Mouse (Mus musculus): ENCODE measurements around the gene Ric1. TPM values are rescaled to one million over a fixed set of nuclear protein-coding genes. Genes with fewer than 3 reads are reported as not detected.
A peak's percentile ranks its signal among the peaks of the same experiment; 100 is the strongest.

The Ric1 gene
- total and polyA plus RNA-seq, 3 experiments: 13.5 to 59.1 (median 50.5) TPM

GRCm38 (mm10) chr19:29648550-29648914 lies 126.5 kb downstream of the Ric1 start:
- no peak for ATAC-seq (ENCODE audit: extremely low read depth, insufficient number of reproducible peaks, low FRiP score, poor library complexity, severe bottlenecking)
- Histone ChIP-seq H3K9me3 (replicated peaks) (no peaks in the 10 kb centered on the region), H3K4me3 (ENCODE audit: low read depth, low read length) (peak overlapping the region; percentile 96; the same call in 1 of the 2 replicates), H3K36me3 (replicated peaks) (peaks cover 22% of the 10 kb centered on the region), H3K4me1 (ENCODE audit: insufficient read depth, low read depth, low read length) (peaks cover 19% of the 10 kb centered on the region), H3K27me3 (ENCODE audit: insufficient read depth, low read length) (peaks cover 13% of the 10 kb centered on the region)
- TF ChIP-seq POLR2AphosphoS5 (IDR thresholded peaks at IDR 0.05; ENCODE audit: insufficient replicate concordance, low read depth, low read length) (no peak), CTCF (IDR thresholded peaks at IDR 0.05; ENCODE audit: low read depth, low read length) (no peak), GATA1 (IDR thresholded peaks at IDR 0.05; ENCODE audit: borderline replicate concordance, low read length) (no peak), GATA2 (IDR thresholded peaks at IDR 0.05; ENCODE audit: borderline replicate concordance, low read depth, low read length) (no peak), TAL1 (conservative IDR thresholded peaks at IDR 0.05; ENCODE audit: low read depth, low read length) (no peak)
- DNase-seq (ENCODE audit: low spot score): no peak

GRCm38 (mm10) chr19:29649683-29650082 lies 127.6 kb downstream of the Ric1 start:
- TF ChIP-seq CTCF (IDR thresholded peaks at IDR 0.05; ENCODE audit: low read depth, low read length): no peak
- TF ChIP-seq GATA1 (IDR thresholded peaks at IDR 0.05; ENCODE audit: borderline replicate concordance, low read length): no peak
- TF ChIP-seq GATA2 (IDR thresholded peaks at IDR 0.05; ENCODE audit: borderline replicate concordance, low read depth, low read length): no peak
- TF ChIP-seq TAL1 (conservative IDR thresholded peaks at IDR 0.05; ENCODE audit: low read depth, low read length): no peak
- no peak for TF ChIP-seq POLR2AphosphoS5 (IDR thresholded peaks at IDR 0.05; ENCODE audit: insufficient replicate concordance, low read depth, low read length)
- H3K4me3 ChIP-seq (ENCODE audit: low read depth, low read length): no peak overlapping the region
- no peak for DNase-seq (ENCODE audit: low spot score)
- H3K9me3 ChIP-seq (replicated peaks): no peaks in the 10 kb centered on the region
- H3K36me3 ChIP-seq (replicated peaks): peaks cover 17% of the 10 kb centered on the region
- no peak for ATAC-seq (ENCODE audit: extremely low read depth, insufficient number of reproducible peaks, low FRiP score, poor library complexity, severe bottlenecking)
- H3K4me1 ChIP-seq (ENCODE audit: insufficient read depth, low read depth, low read length): peaks cover 19% of the 10 kb centered on the region
- H3K27me3 ChIP-seq (ENCODE audit: insufficient read depth, low read length): peaks cover 20% of the 10 kb centered on the region

GRCm38 (mm10) chr19:29653768-29654265 lies 131.7 kb downstream of the Ric1 start:
- no peak for TF ChIP-seq GATA2 (IDR thresholded peaks at IDR 0.05; ENCODE audit: borderline replicate concordance, low read depth, low read length)
- TF ChIP-seq TAL1 (conservative IDR thresholded peaks at IDR 0.05; ENCODE audit: low read depth, low read length): no peak
- TF ChIP-seq POLR2AphosphoS5 (IDR thresholded peaks at IDR 0.05; ENCODE audit: insufficient replicate concordance, low read depth, low read length): no peak
- TF ChIP-seq GATA1 (IDR thresholded peaks at IDR 0.05; ENCODE audit: borderline replicate concordance, low read length): no peak
- no peak for TF ChIP-seq CTCF (IDR thresholded peaks at IDR 0.05; ENCODE audit: low read depth, low read length)

DNA sequence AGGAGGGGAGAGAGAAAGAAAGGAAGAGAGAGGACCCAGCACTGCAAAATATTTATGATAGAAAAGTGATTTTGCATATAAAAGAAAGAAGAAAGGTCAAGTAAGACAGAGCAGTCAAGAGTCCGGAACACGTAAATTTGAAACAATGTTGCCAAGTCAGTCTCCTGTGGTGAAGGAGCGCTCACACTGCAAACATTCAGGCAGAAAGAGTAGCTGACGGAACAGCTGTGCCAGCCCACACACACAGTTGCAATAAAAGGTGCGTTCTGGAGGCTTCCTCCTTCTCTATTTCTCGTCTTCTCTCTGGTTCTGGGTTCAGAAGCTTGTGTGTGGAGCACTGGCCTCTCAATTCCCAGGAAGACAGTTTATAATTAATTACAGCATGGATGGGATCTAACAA lies 133.1 kb downstream of the Ric1 start:
- H3K27me3 ChIP-seq (ENCODE audit: insufficient read depth, low read length): peaks cover 51% of the 10 kb centered on the region
- no peaks in the 10 kb centered on the region for H3K4me1 ChIP-seq (ENCODE audit: insufficient read depth, low read depth, low read length)
- no peak for DNase-seq (ENCODE audit: low spot score)
- no peak for ATAC-seq (ENCODE audit: extremely low read depth, insufficient number of reproducible peaks, low FRiP score, poor library complexity, severe bottlenecking)
- no peaks in the 10 kb centered on the region for H3K9me3 ChIP-seq (replicated peaks)
- H3K36me3 ChIP-seq (replicated peaks): no peaks in the 10 kb centered on the region
- TF ChIP-seq CTCF (IDR thresholded peaks at IDR 0.05; ENCODE audit: low read depth, low read length) (no peak), GATA2 (IDR thresholded peaks at IDR 0.05; ENCODE audit: borderline replicate concordance, low read depth, low read length) (no peak), GATA1 (IDR thresholded peaks at IDR 0.05; ENCODE audit: borderline replicate concordance, low read length) (no peak), TAL1 (conservative IDR thresholded peaks at IDR 0.05; ENCODE audit: low read depth, low read length) (no peak), POLR2AphosphoS5 (IDR thresholded peaks at IDR 0.05; ENCODE audit: insufficient replicate concordance, low read depth, low read length) (no peak)
- H3K4me3 ChIP-seq (ENCODE audit: low read depth, low read length): no peak overlapping the region

More at GRCm38 (mm10) chr19:29653768-29654265, 131.7 kb downstream of the Ric1 start:
- Histone ChIP-seq H3K4me1 (ENCODE audit: insufficient read depth, low read depth, low read length) (peaks cover 8% of the 10 kb centered on the region; the same call in 1 of the 2 replicates), H3K9me3 (replicated peaks) (no peaks in the 10 kb centered on the region), H3K27me3 (ENCODE audit: insufficient read depth, low read length) (peaks cover 43% of the 10 kb centered on the region), H3K36me3 (replicated peaks) (no peaks in the 10 kb centered on the region), H3K4me3 (ENCODE audit: low read depth, low read length) (no peak overlapping the region)
- ATAC-seq (ENCODE audit: extremely low read depth, insufficient number of reproducible peaks, low FRiP score, poor library complexity, severe bottlenecking) (no peak), DNase-seq (ENCODE audit: low spot score) (no peak)

- peaks cover 51% of the 10 kb centered on the region for H3K27me3 ChIP-seq (ENCODE audit: insufficient read depth, low read length)
- no peak overlapping the region for H3K4me3 ChIP-seq (ENCODE audit: low read depth, low read length)
- no peak for ATAC-seq (ENCODE audit: extremely low read depth, insufficient number of reproducible peaks, low FRiP score, poor library complexity, severe bottlenecking)
- TF ChIP-seq GATA2 (IDR thresholded peaks at IDR 0.05; ENCODE audit: borderline replicate concordance, low read depth, low read length): no peak
- no peak for TF ChIP-seq GATA1 (IDR thresholded peaks at IDR 0.05; ENCODE audit: borderline replicate concordance, low read length)
- no peak for TF ChIP-seq CTCF (IDR thresholded peaks at IDR 0.05; ENCODE audit: low read depth, low read length)
- no peak for TF ChIP-seq POLR2AphosphoS5 (IDR thresholded peaks at IDR 0.05; ENCODE audit: insufficient replicate concordance, low read depth, low read length)
- TF ChIP-seq TAL1 (conservative IDR thresholded peaks at IDR 0.05; ENCODE audit: low read depth, low read length): no peak
- no peaks in the 10 kb centered on the region for H3K36me3 ChIP-seq (replicated peaks)
- H3K9me3 ChIP-seq (replicated peaks): no peaks in the 10 kb centered on the region
- no peak for DNase-seq (ENCODE audit: low spot score)
- no peaks in the 10 kb centered on the region for H3K4me1 ChIP-seq (ENCODE audit: insufficient read depth, low read depth, low read length)
Measured at GRCm38 (mm10) chr19:29656029-29656428, 133.9 kb downstream of the Ric1 start.

Other genes starting within 250 kb of the Ric1 start
- 1.1 TPM in 1 of 2 replicates, not detected in the other for gene Insl6, start 196.9 kb upstream of the Ric1 start, total RNA-seq (2014; fragmentation: Nextera tagmentation)
- 4.2 and 4.8 TPM in 2 replicates for gene Insl6, start 196.9 kb upstream of the Ric1 start, total RNA-seq (2017)
- 0.17 and 0.35 TPM in 2 replicates for gene Insl6, start 196.9 kb upstream of the Ric1 start, polyA plus RNA-seq (2012)
- gene Rln1, start 187.6 kb upstream of the Ric1 start, total RNA-seq (2014; fragmentation: Nextera tagmentation): not detected in 2 replicates
- 0.06 and 0.11 TPM in 2 replicates for gene Rln1, start 187.6 kb upstream of the Ric1 start, total RNA-seq (2017)
- gene Rln1, start 187.6 kb upstream of the Ric1 start, polyA plus RNA-seq (2012): not detected in 2 replicates
- gene Plgrkt, start 154.9 kb upstream of the Ric1 start, total RNA-seq (2014; fragmentation: Nextera tagmentation): 179 and 190 TPM in 2 replicates
- 439 and 475 TPM in 2 replicates for gene Plgrkt, start 154.9 kb upstream of the Ric1 start, total RNA-seq (2017)
- 38.2 and 39.8 TPM in 2 replicates for gene Plgrkt, start 154.9 kb upstream of the Ric1 start, polyA plus RNA-seq (2012)
- gene Cd274, start 154.8 kb upstream of the Ric1 start, total RNA-seq (2014; fragmentation: Nextera tagmentation): 15.1 and 18.4 TPM in 2 replicates
- 37.1 and 40.8 TPM in 2 replicates for gene Cd274, start 154.8 kb upstream of the Ric1 start, total RNA-seq (2017)
- gene Cd274, start 154.8 kb upstream of the Ric1 start, polyA plus RNA-seq (2012): 0.29 and 0.56 TPM in 2 replicates
- 2.0 and 2.5 TPM in 2 replicates for gene Pdcd1lg2, start 111.4 kb upstream of the Ric1 start, total RNA-seq (2014; fragmentation: Nextera tagmentation)
- gene Pdcd1lg2, start 111.4 kb upstream of the Ric1 start, total RNA-seq (2017): 8.8 and 10.5 TPM in 2 replicates
- 0.10 and 0.16 TPM in 2 replicates for gene Pdcd1lg2, start 111.4 kb upstream of the Ric1 start, polyA plus RNA-seq (2012)
- 19.3 and 22.4 TPM in 2 replicates for gene Ermp1, start 126.1 kb downstream of the Ric1 start, total RNA-seq (2014; fragmentation: Nextera tagmentation)
- gene Ermp1, start 126.1 kb downstream of the Ric1 start, total RNA-seq (2017): 22.6 and 22.8 TPM in 2 replicates
- 11.4 and 14.2 TPM in 2 replicates for gene Ermp1, start 126.1 kb downstream of the Ric1 start, polyA plus RNA-seq (2012)
- gene Mlana, start 175.5 kb downstream of the Ric1 start, total RNA-seq (2014; fragmentation: Nextera tagmentation): not detected in 2 replicates
- 0.46 TPM in 1 of 2 replicates, not detected in the other for gene Mlana, start 175.5 kb downstream of the Ric1 start, total RNA-seq (2017)
- not detected in 2 replicates for gene Mlana, start 175.5 kb downstream of the Ric1 start, polyA plus RNA-seq (2012)